Mouse (Mus musculus): ENCODE results near the gene Efcab5.
A peak's percentile ranks its signal among the peaks of the same experiment; 100 is the strongest.
"Not testable (repeated sequence)": the region's sequence is repeated elsewhere in the genome, so short reads cannot be mapped to it uniquely, and the experiment has no call there.

Efcab5 gene

DNA sequence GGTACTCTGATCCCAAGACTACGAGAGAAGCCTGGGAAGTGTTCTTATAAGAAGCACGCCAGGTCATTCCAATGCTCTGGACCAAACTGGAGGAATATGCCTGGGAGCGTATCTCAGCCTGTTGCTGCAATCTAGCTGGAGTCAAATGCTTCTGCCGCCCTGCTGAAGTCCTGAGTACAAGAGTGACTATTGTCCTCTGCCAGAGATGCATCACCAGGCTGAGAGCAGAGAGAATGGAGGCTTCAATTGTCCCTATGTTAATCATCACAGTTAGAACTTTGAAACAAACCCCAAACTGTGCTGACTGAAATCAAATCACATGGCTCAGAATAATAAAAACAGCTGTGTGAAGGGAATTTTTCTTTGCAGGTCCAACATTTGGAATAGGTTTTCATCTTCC, 15.0 kb downstream of the Efcab5 start:
- no peak for DNase-seq

DNA sequence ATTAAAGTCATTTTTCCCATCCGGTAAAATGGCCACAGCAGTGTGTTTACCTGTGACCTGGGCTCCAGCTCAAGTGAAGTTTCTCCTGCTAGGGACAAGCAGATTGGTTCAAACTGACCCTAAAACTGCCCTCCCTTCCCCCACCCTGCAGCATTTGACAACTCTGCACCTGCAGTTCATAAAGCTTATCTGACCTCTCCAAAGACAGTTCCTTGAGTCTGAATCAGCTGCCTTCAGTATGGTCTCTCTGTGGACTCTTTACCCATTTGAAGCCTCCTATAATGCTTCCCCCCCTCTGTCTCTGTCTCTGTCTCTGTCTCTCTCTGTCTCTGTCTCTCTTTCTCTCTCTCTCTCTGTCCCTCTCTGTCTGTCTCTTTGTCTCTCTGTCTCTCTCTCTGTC, 28.0 kb downstream of the Efcab5 start:
- no peak for DNase-seq

- no peak for DNase-seq
Observed at GRCm38 (mm10) chr11:77160341-77160740, 28.4 kb downstream of the Efcab5 start.

DNA sequence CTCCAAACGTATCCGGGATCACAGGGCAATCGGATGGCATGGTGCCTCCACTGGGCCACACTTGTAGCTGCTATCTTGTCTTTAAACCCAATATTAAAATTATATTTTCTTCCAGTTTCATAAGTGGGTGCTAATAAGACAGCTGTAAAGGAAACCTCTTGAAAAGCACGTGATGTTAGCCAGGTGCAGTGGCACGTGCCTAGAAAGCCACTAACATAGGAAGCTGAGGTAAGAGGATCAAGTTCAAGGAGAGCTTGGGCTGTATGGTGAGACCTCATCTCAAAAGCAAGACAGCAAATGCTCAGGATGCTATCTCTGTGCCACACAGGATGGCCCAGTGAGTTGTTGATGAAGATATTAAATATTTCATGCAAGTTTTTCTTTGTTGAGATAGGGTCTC, 34.6 kb downstream of the Efcab5 start:
- no peak for DNase-seq

DNA sequence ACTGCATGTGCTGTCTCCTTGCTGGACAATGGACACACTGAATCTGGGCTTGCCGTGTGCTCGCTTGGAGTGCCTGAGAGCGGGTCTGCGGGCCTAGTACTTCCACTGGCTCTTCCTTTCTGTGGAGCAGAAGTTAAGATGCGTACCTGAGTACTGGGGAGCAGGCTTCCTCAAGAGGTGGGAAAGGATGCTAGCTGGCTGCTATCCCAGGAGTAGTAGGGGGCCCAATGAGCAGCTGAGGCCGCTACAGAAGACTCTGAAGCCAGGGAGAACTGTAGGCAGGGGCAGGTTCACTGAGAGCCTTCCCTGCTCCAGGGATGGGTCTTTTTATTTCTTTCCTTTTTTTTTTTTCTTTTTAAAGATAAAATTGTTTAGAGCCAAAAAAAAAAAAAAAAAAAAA, 38.0 kb downstream of the Efcab5 start:
- peak in 1 of 2 experiments; percentile 36 for DNase-seq

GRCm38 (mm10) chr11:77149783-77150630, 38.8 kb downstream of the Efcab5 start:
- DNase-seq, result not testable (repeated sequence)

GRCm38 (mm10) chr11:77148774-77149173, 40.0 kb downstream of the Efcab5 start:
- DNase-seq, result no peak

- no peak for DNase-seq
Observed at GRCm38 (mm10) chr11:77147753-77148152, 41.0 kb downstream of the Efcab5 start.

GRCm38 (mm10) chr11:77145423-77145822, 43.3 kb downstream of the Efcab5 start:
- no peak for DNase-seq

- no peak for DNase-seq
Observed at GRCm38 (mm10) chr11:77141938-77142337, 46.8 kb downstream of the Efcab5 start.

GRCm38 (mm10) chr11:77139976-77140375, 48.8 kb downstream of the Efcab5 start:
- DNase-seq, result no peak

- DNase-seq, result no peak
Observed at GRCm38 (mm10) chr11:77133450-77133849, 55.3 kb downstream of the Efcab5 start.

DNA sequence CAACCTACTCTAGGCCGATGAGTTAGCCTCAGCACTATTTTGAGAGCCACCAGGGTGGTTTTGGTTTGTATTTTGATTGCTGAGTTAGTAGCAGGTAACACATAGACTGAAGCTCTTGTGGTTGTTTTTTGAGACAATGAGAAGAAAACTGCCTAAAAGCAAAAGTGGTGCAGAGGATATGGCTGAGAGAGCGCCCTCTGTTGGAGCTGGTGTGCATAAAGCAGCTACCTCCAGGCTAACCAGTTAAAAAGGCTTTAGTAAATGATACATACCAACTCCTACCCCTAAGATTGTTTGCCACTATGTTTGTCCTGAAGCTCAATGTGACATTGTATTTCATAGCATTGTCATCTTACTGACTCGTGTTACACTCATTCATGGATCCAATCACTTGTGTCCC, 56.2 kb downstream of the Efcab5 start:
- peak; percentile 7 to 27 for DNase-seq

GRCm38 (mm10) chr11:77128562-77128961, 60.2 kb downstream of the Efcab5 start:
- no peak for DNase-seq

DNA sequence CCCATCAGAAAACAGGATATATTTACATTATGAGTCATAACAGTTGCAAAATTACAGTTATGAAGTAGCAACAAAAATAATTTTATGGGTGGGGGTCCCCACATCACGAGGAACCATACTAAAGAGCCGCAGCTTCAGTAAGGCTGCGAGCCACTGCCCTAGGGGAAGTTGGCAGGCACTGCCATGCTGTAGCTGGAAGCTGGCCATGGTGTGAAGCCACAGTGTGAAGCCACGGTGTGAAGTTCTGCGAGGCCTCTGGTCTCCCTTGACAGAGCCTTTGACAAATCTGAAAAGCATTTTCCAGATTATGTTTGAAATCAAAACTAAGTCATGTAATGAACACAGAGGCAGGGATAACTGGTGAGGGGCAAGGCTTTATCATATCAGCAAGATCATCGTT, 77.6 kb downstream of the Efcab5 start:
- DNase-seq, result peak; percentile 58 to 59

DNA sequence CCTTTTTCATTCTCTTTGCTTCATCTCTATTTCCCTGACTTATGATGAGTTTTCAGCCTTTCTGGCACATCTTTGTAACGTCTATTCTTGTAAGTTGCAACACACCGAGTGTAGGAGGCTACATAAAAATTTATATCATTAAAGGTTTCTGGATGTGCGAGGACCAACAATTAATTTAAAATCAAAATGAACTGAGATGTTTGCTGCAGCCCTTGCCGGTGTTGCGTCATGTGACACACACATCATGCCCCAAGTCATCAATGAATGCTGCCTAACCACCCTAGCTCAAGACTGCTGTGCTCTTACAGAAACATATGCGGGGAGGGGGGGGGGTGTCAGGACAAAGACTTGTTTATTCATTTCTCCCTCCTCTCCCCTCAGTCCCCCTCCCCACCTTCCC, 80.3 kb downstream of the Efcab5 start:
- no peak for DNase-seq

- DNase-seq, result not testable (repeated sequence)
Observed at GRCm38 (mm10) chr11:77107872-77108271, 80.9 kb downstream of the Efcab5 start.

DNA sequence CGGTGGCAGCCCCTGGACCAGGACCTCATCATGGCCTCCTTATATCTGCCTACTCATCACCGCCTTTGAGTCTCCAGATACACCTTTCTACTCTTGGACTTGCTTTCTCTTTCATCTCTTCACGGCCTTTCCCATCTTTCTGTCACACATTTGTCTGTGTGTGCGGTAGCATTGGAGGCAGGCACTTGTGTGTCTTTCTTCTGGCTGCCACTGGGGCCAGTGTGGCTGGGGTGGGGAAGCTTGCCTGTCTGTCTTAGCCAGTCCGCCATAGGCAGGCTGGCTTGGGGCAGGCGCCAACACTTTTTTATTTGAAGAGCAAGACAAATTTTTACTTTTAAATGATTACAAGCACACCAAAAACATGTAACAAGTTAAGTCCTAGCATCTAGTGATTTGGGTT, 81.8 kb downstream of the Efcab5 start:
- DNase-seq, result no peak

GRCm38 (mm10) chr11:77100137-77100937, 88.4 kb downstream of the Efcab5 start:
- peak; percentile 91 to 93 for DNase-seq

GRCm38 (mm10) chr11:77098332-77098972, 90.3 kb downstream of the Efcab5 start:
- DNase-seq, result no peak

DNA sequence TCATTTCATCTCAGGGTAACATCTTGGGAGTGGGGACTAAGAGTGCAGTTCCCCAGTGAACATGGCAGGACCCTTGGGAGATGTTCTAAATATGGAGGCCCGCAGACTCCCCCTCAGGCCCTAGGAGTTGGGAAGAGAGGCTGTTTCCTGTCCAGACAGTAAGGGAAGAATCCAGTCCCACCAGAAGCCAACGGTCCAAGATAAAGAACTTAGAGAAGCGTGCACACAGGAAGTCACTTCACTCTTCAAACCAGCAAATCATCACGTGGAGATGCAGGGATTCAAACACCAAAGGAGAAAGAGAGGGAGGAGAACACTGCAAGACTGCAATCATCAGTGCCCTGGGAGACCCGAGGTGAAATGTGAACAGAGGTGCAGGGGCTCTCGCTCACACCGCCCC, 91.8 kb downstream of the Efcab5 start:
- no peak for DNase-seq

- DNase-seq, result no peak
Observed at GRCm38 (mm10) chr11:77096581-77096980, 92.2 kb downstream of the Efcab5 start.

GRCm38 (mm10) chr11:77095206-77095605, 93.6 kb downstream of the Efcab5 start:
- DNase-seq, result peak in 1 of 2 experiments; percentile 26
